In genomic region chr17:56035216-56035615, GRCm38 (mm10) we compare ENCODE assay signal across 8 mouse cellular contexts. TPM values are rescaled to one million over a fixed set of nuclear protein-coding genes. Genes with fewer than 3 reads are reported as not detected.
DNase-seq lines count a peak whose midpoint lies in the region; ATAC-seq and TF ChIP-seq lines count a peak whose summit lies in the region.

No protein-coding gene starts in this region.

- H3K9ac ChIP-seq in embryonic facial prominence, embryonic 15.5 days, result peak overlapping the region; percentile 86; the same call in 1 of the 2 replicates
- H3K9ac ChIP-seq in intestine, embryonic 15.5 days, result peak overlapping the region; percentile 27; the same call in 1 of the 2 replicates
- H3K9ac ChIP-seq in neural tube, embryonic 12.5 days, result no peak overlapping the region

- TF ChIP-seq CTCF in left cerebral cortex, adult 2 months (IDR thresholded peaks at IDR 0.05), result no peak

- DNase-seq in left cerebral cortex, adult 2 months (ENCODE audit: extremely low spot score in 1 of 2, low spot score in 2 of 2), result no peak
- DNase-seq in left cerebral cortex, postnatal 4 days, result no peak
- DNase-seq in gastrocnemius, postnatal 4 days (ENCODE audit: low spot score in 2 of 2), result no peak
- DNase-seq in spleen, postnatal 14 days (ENCODE audit: low spot score in 2 of 2), result no peak
- DNase-seq in left cerebral cortex, postnatal 25 days (ENCODE audit: low spot score in 2 of 2), result no peak

- 72% methylated on average over 4 of the region's 4 CpGs for WGBS in embryonic facial prominence, embryonic 15.5 days
- whole genome bisulfite sequencing in intestine, embryonic 15.5 days, result 54% methylated on average over 4 of the region's 4 CpGs
- 88% methylated on average over 4 of the region's 4 CpGs for WGBS in neural tube, embryonic 12.5 days

- no peak overlapping the region for H3K27ac ChIP-seq in left cerebral cortex, adult 2 months
- H3K27ac ChIP-seq in embryonic facial prominence, embryonic 15.5 days (replicated peaks), result peak overlapping the region; percentile 48; the same call in 1 of the 2 replicates
- no peak overlapping the region for H3K27ac ChIP-seq in intestine, embryonic 15.5 days
- no peak overlapping the region for H3K27ac ChIP-seq in neural tube, embryonic 12.5 days

- no peaks in the 10 kb centered on the region for H3K9me3 ChIP-seq in embryonic facial prominence, embryonic 15.5 days (replicated peaks)
- H3K9me3 ChIP-seq in intestine, embryonic 15.5 days, result no peaks in the 10 kb centered on the region
- no peaks in the 10 kb centered on the region for H3K9me3 ChIP-seq in neural tube, embryonic 12.5 days

- no peaks in the 10 kb centered on the region for H3K27me3 ChIP-seq in embryonic facial prominence, embryonic 15.5 days
- no peaks in the 10 kb centered on the region for H3K27me3 ChIP-seq in intestine, embryonic 15.5 days (replicated peaks)
- H3K27me3 ChIP-seq in neural tube, embryonic 12.5 days (replicated peaks), result no peaks in the 10 kb centered on the region

- H3K4me2 ChIP-seq in embryonic facial prominence, embryonic 15.5 days (replicated peaks), result peak overlapping the region; percentile 47
- peak overlapping the region; percentile 58 for H3K4me2 ChIP-seq in intestine, embryonic 15.5 days (replicated peaks)
- H3K4me2 ChIP-seq in neural tube, embryonic 12.5 days (replicated peaks), result peak overlapping the region; percentile 67

- ATAC-seq in embryonic facial prominence, embryonic 15.5 days (ENCODE audit: insufficient number of reproducible peaks, low FRiP score, low TSS enrichment, low read depth), result no peak
- ATAC-seq in intestine, embryonic 15.5 days, result no peak
- ATAC-seq in neural tube, embryonic 12.5 days (ENCODE audit: low FRiP score, low read depth), result no peak

- peak overlapping the region; percentile 92 for H3K4me3 ChIP-seq in left cerebral cortex, adult 2 months
- peak overlapping the region; percentile 89 for H3K4me3 ChIP-seq in embryonic facial prominence, embryonic 15.5 days (replicated peaks)
- H3K4me3 ChIP-seq in intestine, embryonic 15.5 days (replicated peaks), result peak overlapping the region; percentile 71
- H3K4me3 ChIP-seq in neural tube, embryonic 12.5 days, result peak overlapping the region; percentile 84

- peaks cover 34% of the 10 kb centered on the region for H3K36me3 ChIP-seq in embryonic facial prominence, embryonic 15.5 days
- peaks cover 7% of the 10 kb centered on the region; the same call in 1 of the 2 replicates for H3K36me3 ChIP-seq in intestine, embryonic 15.5 days
- H3K36me3 ChIP-seq in neural tube, embryonic 12.5 days, result peaks cover 31% of the 10 kb centered on the region

- intact Hi-C loops in left cerebral cortex, adult 2 months (cut with DNase I), result no loop called here
- intact Hi-C loops in left cerebral cortex, postnatal 4 days (cut with DNase I), result no loop called here
- intact Hi-C loops in left cerebral cortex, postnatal 25 days (cut with DNase I), result no loop called here

- peaks cover 51% of the 10 kb centered on the region for H3K4me1 ChIP-seq in embryonic facial prominence, embryonic 15.5 days
- peaks cover 36% of the 10 kb centered on the region for H3K4me1 ChIP-seq in intestine, embryonic 15.5 days (replicated peaks)
- peaks cover 19% of the 10 kb centered on the region for H3K4me1 ChIP-seq in neural tube, embryonic 12.5 days

RNA-seq across cellular contexts. Expression of gene Sh3gl1, which starts 1.2 kb away (rescaled TPM):
- 10 to 100 TPM; 38.9 to 43.2 TPM for total RNA-seq in left cerebral cortex, adult 2 months (2021)
- total RNA-seq in left cerebral cortex, postnatal 4 days (2021), result 10 to 100 TPM; 53.6 to 55.3 TPM
- 194 and 201 TPM in 2 replicates for polyA plus RNA-seq in embryonic facial prominence, embryonic 15.5 days (2015; fragmentation: Nextera tagmentation; extraction: Ambion mirVana)
- 124 TPM in 2 replicates for polyA plus RNA-seq in intestine, embryonic 15.5 days (2015; fragmentation: Nextera tagmentation; extraction: Ambion mirVana)
- 134 TPM in 2 replicates for polyA plus RNA-seq in neural tube, embryonic 12.5 days (2016; fragmentation: Nextera tagmentation; extraction: Ambion mirVana)
- total RNA-seq in gastrocnemius, postnatal 4 days (2021), result 10 to 100 TPM; 56.0 to 59.9 TPM
- 10 to 100 TPM; 44.5 to 47.8 TPM for total RNA-seq in left cerebral cortex, postnatal 25 days (2021)

RNA-seq across cellular contexts. Expression of gene Chaf1a, which starts 5.0 kb away (rescaled TPM):
- total RNA-seq in left cerebral cortex, adult 2 months (2021), result 1 to 10 TPM; 1.6 to 2.0 TPM
- total RNA-seq in left cerebral cortex, postnatal 4 days (2021), result 1 to 10 TPM; 6.8 to 8.8 TPM
- 21.6 and 23.0 TPM in 2 replicates for polyA plus RNA-seq in embryonic facial prominence, embryonic 15.5 days (2015; fragmentation: Nextera tagmentation; extraction: Ambion mirVana)
- 21.4 and 22.4 TPM in 2 replicates for polyA plus RNA-seq in intestine, embryonic 15.5 days (2015; fragmentation: Nextera tagmentation; extraction: Ambion mirVana)
- 25.3 and 29.6 TPM in 2 replicates for polyA plus RNA-seq in neural tube, embryonic 12.5 days (2016; fragmentation: Nextera tagmentation; extraction: Ambion mirVana)
- total RNA-seq in gastrocnemius, postnatal 4 days (2021), result 10 to 100 TPM; 13.4 to 14.0 TPM
- 1 to 10 TPM; 1.7 to 1.9 TPM for total RNA-seq in left cerebral cortex, postnatal 25 days (2021)

RNA-seq across cellular contexts. Expression of gene Mpnd, which starts 29.7 kb away (rescaled TPM):
- total RNA-seq in left cerebral cortex, adult 2 months (2021), result 10 to 100 TPM; 90.8 to 91.2 TPM
- total RNA-seq in left cerebral cortex, postnatal 4 days (2021), result 100 to 1,000 TPM in 1 of 2 experiments, 10 to 100 TPM in 1; 92.6 to 121 TPM
- polyA plus RNA-seq in embryonic facial prominence, embryonic 15.5 days (2015; fragmentation: Nextera tagmentation; extraction: Ambion mirVana), result 91.3 and 97.2 TPM in 2 replicates
- 86.3 and 95.3 TPM in 2 replicates for polyA plus RNA-seq in intestine, embryonic 15.5 days (2015; fragmentation: Nextera tagmentation; extraction: Ambion mirVana)
- polyA plus RNA-seq in neural tube, embryonic 12.5 days (2016; fragmentation: Nextera tagmentation; extraction: Ambion mirVana), result 209 and 214 TPM in 2 replicates
- total RNA-seq in gastrocnemius, postnatal 4 days (2021), result 10 to 100 TPM; 32.7 to 44.3 TPM
- 100 to 1,000 TPM in 1 of 2 experiments, 10 to 100 TPM in 1; 97.4 to 104 TPM for total RNA-seq in left cerebral cortex, postnatal 25 days (2021)

RNA-seq across cellular contexts. Expression of gene Stap2, which starts 29.8 kb away (rescaled TPM):
- total RNA-seq in left cerebral cortex, adult 2 months (2021), result 1 to 10 TPM; 2.5 to 3.1 TPM
- 1 to 10 TPM; 3.8 to 4.6 TPM for total RNA-seq in left cerebral cortex, postnatal 4 days (2021)
- polyA plus RNA-seq in embryonic facial prominence, embryonic 15.5 days (2015; fragmentation: Nextera tagmentation; extraction: Ambion mirVana), result 23.6 and 24.5 TPM in 2 replicates
- polyA plus RNA-seq in intestine, embryonic 15.5 days (2015; fragmentation: Nextera tagmentation; extraction: Ambion mirVana), result 40.3 and 45.8 TPM in 2 replicates
- 5.9 and 7.2 TPM in 2 replicates for polyA plus RNA-seq in neural tube, embryonic 12.5 days (2016; fragmentation: Nextera tagmentation; extraction: Ambion mirVana)
- 1 to 10 TPM; 7.0 TPM for total RNA-seq in gastrocnemius, postnatal 4 days (2021)
- 1 to 10 TPM; 1.9 to 3.0 TPM for total RNA-seq in left cerebral cortex, postnatal 25 days (2021)

RNA-seq across cellular contexts. Expression of gene Ubxn6, which starts 39.6 kb away (rescaled TPM):
- 10 to 100 TPM; 91.2 to 98.3 TPM for total RNA-seq in left cerebral cortex, adult 2 months (2021)
- 10 to 100 TPM; 69.1 to 78.9 TPM for total RNA-seq in left cerebral cortex, postnatal 4 days (2021)
- 46.4 and 51.6 TPM in 2 replicates for polyA plus RNA-seq in embryonic facial prominence, embryonic 15.5 days (2015; fragmentation: Nextera tagmentation; extraction: Ambion mirVana)
- polyA plus RNA-seq in intestine, embryonic 15.5 days (2015; fragmentation: Nextera tagmentation; extraction: Ambion mirVana), result 29.9 and 35.1 TPM in 2 replicates
- polyA plus RNA-seq in neural tube, embryonic 12.5 days (2016; fragmentation: Nextera tagmentation; extraction: Ambion mirVana), result 61.0 and 63.8 TPM in 2 replicates
- total RNA-seq in gastrocnemius, postnatal 4 days (2021), result 10 to 100 TPM; 45.7 to 46.1 TPM
- 10 to 100 TPM; 77.0 to 77.7 TPM for total RNA-seq in left cerebral cortex, postnatal 25 days (2021)
